Comparison of ENCODE assay signal across 14 mouse cellular contexts in the genomic region with DNA sequence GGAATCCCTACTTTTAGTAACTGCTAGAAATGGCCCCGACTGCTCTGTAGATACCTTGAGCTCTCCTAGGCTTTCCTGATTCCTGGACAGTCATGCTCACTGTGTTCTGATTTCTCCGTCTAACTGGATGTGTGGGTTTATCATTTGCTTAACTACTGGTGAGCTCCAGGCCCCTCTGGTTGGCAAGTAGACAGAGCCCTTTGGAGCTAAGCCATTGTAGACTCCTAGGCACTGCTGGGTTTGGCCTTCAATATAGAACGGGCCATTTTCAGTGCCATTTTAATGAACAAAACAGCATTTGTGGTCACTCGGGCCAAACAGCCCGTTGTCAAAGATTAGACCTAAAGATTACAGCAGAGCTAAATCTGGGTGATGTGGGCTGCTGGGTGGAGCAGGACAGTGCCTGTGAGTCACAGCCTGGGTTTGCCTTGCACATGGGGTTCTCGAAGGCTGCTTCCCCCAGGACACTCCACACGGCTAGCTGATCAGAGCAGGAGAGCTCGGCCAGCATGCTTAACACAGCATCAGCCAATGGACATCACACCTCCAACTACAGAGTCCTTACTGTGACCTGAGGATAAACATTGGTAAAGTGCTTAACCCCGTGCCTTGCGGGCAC. TPM values are rescaled to one million over a fixed set of nuclear protein-coding genes. Genes with fewer than 3 reads are reported as not detected.
DNase-seq lines count a peak whose midpoint lies in the region; ATAC-seq and TF ChIP-seq lines count a peak whose summit lies in the region.
"Had no signal": no experiment of that assay in that cellular context is flagged by ENCODE, and none has a peak within 500 bp of the region (broad histone marks: within the 10 kb centered on the region; RNA-seq: fewer than 3 reads in every experiment).

No protein-coding gene starts in this region.

- H3K4me1 ChIP-seq in testis, adult 2 months (ENCODE audit: control insufficient read depth, insufficient read depth, low read length): peaks cover 9% of the 10 kb centered on the region; the same call in 1 of the 2 replicates
- no peaks in the 10 kb centered on the region for H3K4me1 ChIP-seq in forebrain, embryonic 12.5 days
- H3K4me1 ChIP-seq: embryonic facial prominence, embryonic 13.5 days; forebrain, embryonic 15.5 days; limb, embryonic 12.5 days had no signal

- no peaks in the 10 kb centered on the region for H3K36me3 ChIP-seq in testis, adult 2 months (ENCODE audit: control insufficient read depth, insufficient read depth, low read length)
- no peaks in the 10 kb centered on the region for H3K36me3 ChIP-seq in forebrain, embryonic 12.5 days (replicated peaks)
- H3K36me3 ChIP-seq: embryonic facial prominence, embryonic 13.5 days; forebrain, embryonic 15.5 days; limb, embryonic 12.5 days had no signal

- H3K27ac ChIP-seq in testis, adult 2 months (ENCODE audit: control insufficient read depth, insufficient read depth, low read depth, low read length): peak overlapping the region; percentile 45; the same call in 1 of the 2 replicates
- no peak overlapping the region for H3K27ac ChIP-seq in forebrain, embryonic 12.5 days
- H3K27ac ChIP-seq: embryonic facial prominence, embryonic 13.5 days; forebrain, embryonic 15.5 days; limb, embryonic 12.5 days had no signal

- 92% methylated on average over 10 of the region's 10 CpGs for WGBS in forebrain, embryonic 12.5 days

- H3K9me3 ChIP-seq in forebrain, embryonic 12.5 days: no peaks in the 10 kb centered on the region
- H3K9me3 ChIP-seq: embryonic facial prominence, embryonic 13.5 days; forebrain, embryonic 15.5 days; limb, embryonic 12.5 days had no signal

- 0 out of 2 replicates have a peak, but pooled peaks have one; percentile 6 for ATAC-seq in common myeloid progenitor, adult 5-6 weeks (replicated peaks; ENCODE audit: low read depth, poor library complexity, severe bottlenecking)
- ATAC-seq in forebrain, embryonic 12.5 days (ENCODE audit: low FRiP score): no peak
- no peak for ATAC-seq in cerebellum, adult (ENCODE audit: insufficient number of reproducible peaks, low FRiP score, low TSS enrichment)
- ATAC-seq: forebrain, embryonic 15.5 days had no signal

- no peak overlapping the region for H3K4me2 ChIP-seq in forebrain, embryonic 12.5 days
- H3K4me2 ChIP-seq: embryonic facial prominence, embryonic 13.5 days; forebrain, embryonic 15.5 days; limb, embryonic 12.5 days had no signal

- H3K4me3 ChIP-seq in testis, adult 2 months (ENCODE audit: control insufficient read depth, low read depth, low read length): no peak overlapping the region
- H3K4me3 ChIP-seq in forebrain, embryonic 12.5 days (replicated peaks): no peak overlapping the region
- H3K4me3 ChIP-seq: embryonic facial prominence, embryonic 13.5 days; forebrain, embryonic 15.5 days; limb, embryonic 12.5 days had no signal

- TF ChIP-seq POLR2A in testis, adult 2 months (IDR thresholded peaks at IDR 0.05; ENCODE audit: control insufficient read depth, low read depth, low read length): no peak

- DNase-seq in heart, adult 11 months: peak; percentile 95
- no peak for DNase-seq in heart, postnatal 10 days
- no peak for DNase-seq in testis, postnatal 10 days (ENCODE audit: low spot score)
- DNase-seq in natural killer cell, adult 2 months (ENCODE audit: low spot score in 2 of 2): peak; percentile 58 to 73
- DNase-seq: adrenal gland, adult 8-10 months; cerebellum, postnatal 25 days; thymus, adult 18-20 months had no signal

- H3K9ac ChIP-seq in forebrain, embryonic 12.5 days: no peak overlapping the region
- H3K9ac ChIP-seq: embryonic facial prominence, embryonic 13.5 days; forebrain, embryonic 15.5 days; limb, embryonic 12.5 days had no signal

- H3K27me3 ChIP-seq in testis, adult 2 months (ENCODE audit: control insufficient read depth, insufficient read depth, low read length): no peaks in the 10 kb centered on the region
- H3K27me3 ChIP-seq in forebrain, embryonic 12.5 days: no peaks in the 10 kb centered on the region
- H3K27me3 ChIP-seq: forebrain, embryonic 15.5 days had no signal

- TF ChIP-seq CTCF in testis, adult 2 months (IDR thresholded peaks at IDR 0.05; ENCODE audit: control insufficient read depth, insufficient read depth, insufficient replicate concordance, low read depth, low read length): no peak

- intact Hi-C loops in heart, postnatal 10 days (cut with DNase I): no loop called here

RNA-seq across cellular contexts. Expression of gene Syne3, which starts 17.4 kb away (rescaled TPM):
- 1 to 10 TPM; 6.1 to 6.4 TPM for total RNA-seq in heart, postnatal 10 days (2021)
- polyA plus RNA-seq in testis, adult 2 months (2012; rRNA removed): 7.5 and 7.8 TPM in 2 replicates
- 23.0 and 25.3 TPM in 2 replicates for total RNA-seq in common myeloid progenitor, adult 5-6 weeks (2017)
- 0.13 and 0.14 TPM in 2 replicates for polyA plus RNA-seq in forebrain, embryonic 12.5 days (2016; fragmentation: Nextera tagmentation; extraction: Ambion mirVana)

RNA-seq across cellular contexts. Expression of gene Glrx5, which starts 40.3 kb away (rescaled TPM):
- total RNA-seq in heart, postnatal 10 days (2021): 10 to 100 TPM; 84.5 to 86.0 TPM
- polyA plus RNA-seq in testis, adult 2 months (2012; rRNA removed): 13.8 and 14.2 TPM in 2 replicates
- 30.1 and 42.8 TPM in 2 replicates for total RNA-seq in common myeloid progenitor, adult 5-6 weeks (2017)
- 158 and 173 TPM in 2 replicates for polyA plus RNA-seq in forebrain, embryonic 12.5 days (2016; fragmentation: Nextera tagmentation; extraction: Ambion mirVana)

Comparison
In these comparisons a context has a peak if more than half of its experiments do, and no peak if none do; other contexts are left out.
1. DNase-seq: peak in heart, adult 11 months (single experiment) and natural killer cell, adult 2 months (2 of 2); none in heart, postnatal 10 days (0 of 2) and testis, postnatal 10 days (single experiment).